Mouse (Mus musculus): Measurements from ENCODE around the gene Hoxa4. TPM values are rescaled to one million over a fixed set of nuclear protein-coding genes. Genes with fewer than 3 reads are reported as not detected.

Hoxa4 gene
- total RNA-seq, 1 experiment = 0.13 TPM

DNA sequence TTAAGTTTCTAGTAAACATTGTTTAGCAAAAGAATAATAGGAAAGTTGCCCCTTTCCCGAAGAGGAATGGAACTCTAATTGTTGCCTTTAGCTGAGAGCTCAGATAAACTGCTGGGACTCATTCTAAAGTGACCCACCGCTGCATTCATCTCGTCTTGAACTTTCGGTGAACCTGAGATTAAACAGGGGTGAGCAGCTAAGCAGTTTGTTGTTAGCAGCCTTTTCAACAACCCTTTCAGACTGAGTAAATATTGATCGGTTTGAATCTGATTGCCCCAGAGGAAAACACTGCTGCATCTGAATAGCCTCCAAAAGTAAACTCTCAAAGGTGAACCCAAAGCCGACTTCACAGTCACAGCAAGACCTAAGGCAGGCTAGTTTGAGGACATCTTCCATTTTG is 38.3 kb downstream of the Hoxa4 start:
- in situ Hi-C loops (cut with MboI; ENCODE audit: low sequenced_read_pairs in 2 of 2, unreplicated experiment in 2 of 2) = no loop called here
- TF ChIP-seq CHD2 (IDR thresholded peaks at IDR 0.05; ENCODE audit: low read depth, low read length) (no peak), HCFC1 (IDR thresholded peaks at IDR 0.05; ENCODE audit: borderline replicate concordance, insufficient read depth, low read length) (no peak), ZC3H11A (IDR thresholded peaks at IDR 0.05; ENCODE audit: borderline replicate concordance, low read depth, low read length) (no peak), ZNF384 (IDR thresholded peaks at IDR 0.05; ENCODE audit: low read depth, low read length) (no peak), MAFK (IDR thresholded peaks at IDR 0.05; ENCODE audit: insufficient read depth, low read depth, low read length) (no peak)
- H3K4me3 ChIP-seq (ENCODE audit: insufficient read depth in 1 of 2, low read depth in 1 of 2, low read length in 2 of 2, poor library complexity in 1 of 2, severe bottlenecking in 1 of 2) = no peak overlapping the region
- no peaks in the 10 kb centered on the region for H3K36me3 ChIP-seq (ENCODE audit: control insufficient read depth, insufficient read depth, low read length, poor library complexity, severe bottlenecking)
- no peak for DNase-seq (ENCODE audit: low read depth, low spot score)
- H3K9ac ChIP-seq (ENCODE audit: insufficient read depth, low read depth, low read length, poor library complexity, severe bottlenecking) = no peak overlapping the region
- peaks cover 0 to 8% of the 10 kb centered on the region in 2 experiments; a peak in 1 of 4 replicates for H3K4me1 ChIP-seq (ENCODE audit: control insufficient read depth in 2 of 2, insufficient read depth in 2 of 2, low read length in 2 of 2, poor library complexity in 1 of 2)
- no peaks in the 10 kb centered on the region for H3K9me3 ChIP-seq (ENCODE audit: control insufficient read depth, insufficient read depth, low read depth, low read length)
- H3K27ac ChIP-seq (ENCODE audit: insufficient read depth, low read depth, low read length, poor library complexity, severe bottlenecking) = no peak overlapping the region

DNA sequence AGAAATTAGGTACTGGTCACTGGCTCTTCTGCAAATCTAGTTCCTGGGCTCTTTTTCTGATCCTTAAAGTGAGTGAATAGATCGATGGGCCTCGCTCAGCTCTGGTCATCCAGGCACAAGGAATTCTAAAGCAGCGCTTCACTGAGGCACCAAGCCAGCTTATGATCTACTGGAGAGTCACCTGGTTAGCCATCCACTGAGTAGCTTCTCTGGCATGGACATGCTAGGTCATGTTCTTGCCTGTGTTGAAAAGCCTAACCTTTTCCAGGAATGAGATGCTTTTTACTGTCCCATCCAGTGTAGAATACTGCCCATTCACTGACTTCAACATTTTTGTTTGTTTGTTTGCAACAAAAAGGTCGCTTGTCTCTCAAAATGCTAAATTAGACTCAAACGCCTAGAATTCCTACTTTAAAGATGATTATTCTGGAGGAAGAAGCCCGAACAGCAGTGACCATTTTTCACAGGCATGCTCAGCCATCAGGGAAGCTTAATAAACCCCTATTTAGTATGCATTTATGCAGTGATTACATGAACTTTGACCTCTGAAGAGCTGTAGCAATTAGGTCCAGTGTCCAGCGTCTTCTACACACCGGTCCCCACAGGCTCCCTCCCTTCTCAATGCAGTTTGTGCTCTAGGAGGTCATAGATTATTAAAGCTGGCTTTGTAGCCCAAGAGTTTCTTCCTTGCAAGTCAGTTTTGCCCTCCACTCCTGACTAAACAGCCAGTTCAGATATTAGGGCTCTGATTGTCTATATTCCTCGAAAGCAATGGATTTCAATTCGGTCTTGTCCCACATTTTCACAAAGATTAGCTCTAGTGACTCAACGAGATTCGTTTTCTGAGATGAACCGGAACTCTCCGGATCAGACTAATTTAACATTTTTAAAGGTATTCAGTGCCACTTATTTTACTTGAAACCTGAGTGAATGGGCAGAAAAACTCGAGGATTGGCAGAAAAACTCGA is 39.0 kb downstream of the Hoxa4 start:
- in situ Hi-C loops (cut with MboI; ENCODE audit: low sequenced_read_pairs in 2 of 2, unreplicated experiment in 2 of 2) = no loop called here
- no peaks in the 10 kb centered on the region for H3K9me3 ChIP-seq (ENCODE audit: control insufficient read depth, insufficient read depth, low read depth, low read length)
- DNase-seq (ENCODE audit: low read depth, low spot score) = no peak
- H3K27ac ChIP-seq (ENCODE audit: insufficient read depth, low read depth, low read length, poor library complexity, severe bottlenecking) = no peak overlapping the region
- H3K36me3 ChIP-seq (ENCODE audit: control insufficient read depth, insufficient read depth, low read length, poor library complexity, severe bottlenecking) = no peaks in the 10 kb centered on the region
- no peak overlapping the region for H3K9ac ChIP-seq (ENCODE audit: insufficient read depth, low read depth, low read length, poor library complexity, severe bottlenecking)
- TF ChIP-seq HCFC1 (IDR thresholded peaks at IDR 0.05; ENCODE audit: borderline replicate concordance, insufficient read depth, low read length) (no peak), ZC3H11A (IDR thresholded peaks at IDR 0.05; ENCODE audit: borderline replicate concordance, low read depth, low read length) (no peak), MAFK (IDR thresholded peaks at IDR 0.05; ENCODE audit: insufficient read depth, low read depth, low read length) (no peak), ZNF384 (IDR thresholded peaks at IDR 0.05; ENCODE audit: low read depth, low read length) (no peak), CHD2 (IDR thresholded peaks at IDR 0.05; ENCODE audit: low read depth, low read length) (no peak)
- H3K4me1 ChIP-seq (ENCODE audit: control insufficient read depth in 2 of 2, insufficient read depth in 2 of 2, low read length in 2 of 2, poor library complexity in 1 of 2) = peaks cover 0 to 7% of the 10 kb centered on the region in 2 experiments; a peak in 1 of 4 replicates
- no peak overlapping the region for H3K4me3 ChIP-seq (ENCODE audit: insufficient read depth in 1 of 2, low read depth in 1 of 2, low read length in 2 of 2, poor library complexity in 1 of 2, severe bottlenecking in 1 of 2)

DNA sequence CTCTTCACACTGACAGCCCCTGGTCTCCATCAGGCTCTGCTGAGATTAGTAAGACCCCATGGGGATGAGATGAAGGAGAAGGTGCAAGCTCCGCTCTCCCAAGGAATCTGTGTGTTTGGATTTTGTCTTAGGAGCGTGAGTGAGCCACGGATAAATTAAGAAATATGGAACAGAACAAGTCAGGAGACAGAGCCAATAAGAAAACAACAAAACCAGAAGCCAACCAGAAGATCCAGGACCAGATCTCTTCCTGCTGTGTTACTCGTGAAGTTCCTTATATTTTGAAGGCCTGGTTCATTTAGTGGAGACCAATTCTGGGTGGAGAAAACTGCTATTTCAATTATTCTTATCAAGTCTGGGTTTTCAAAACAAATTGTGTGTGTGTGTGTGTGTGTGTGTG is 40.0 kb downstream of the Hoxa4 start:
- in situ Hi-C loops (cut with MboI; ENCODE audit: low sequenced_read_pairs in 2 of 2, unreplicated experiment in 2 of 2) = no loop called here
- no peak for DNase-seq (ENCODE audit: low read depth, low spot score)
- Histone ChIP-seq H3K9me3 (ENCODE audit: control insufficient read depth, insufficient read depth, low read depth, low read length) (no peaks in the 10 kb centered on the region), H3K4me3 (ENCODE audit: insufficient read depth in 1 of 2, low read depth in 1 of 2, low read length in 2 of 2, poor library complexity in 1 of 2, severe bottlenecking in 1 of 2) (no peak overlapping the region), H3K27ac (ENCODE audit: insufficient read depth, low read depth, low read length, poor library complexity, severe bottlenecking) (no peak overlapping the region), H3K4me1 (ENCODE audit: control insufficient read depth in 2 of 2, insufficient read depth in 2 of 2, low read length in 2 of 2, poor library complexity in 1 of 2) (peaks cover 0 to 3% of the 10 kb centered on the region in 2 experiments; a peak in 1 of 4 replicates), H3K9ac (ENCODE audit: insufficient read depth, low read depth, low read length, poor library complexity, severe bottlenecking) (no peak overlapping the region), H3K36me3 (ENCODE audit: control insufficient read depth, insufficient read depth, low read length, poor library complexity, severe bottlenecking) (no peaks in the 10 kb centered on the region)
- TF ChIP-seq ZC3H11A (IDR thresholded peaks at IDR 0.05; ENCODE audit: borderline replicate concordance, low read depth, low read length) = no peak
- no peak for TF ChIP-seq CHD2 (IDR thresholded peaks at IDR 0.05; ENCODE audit: low read depth, low read length)
- TF ChIP-seq MAFK (IDR thresholded peaks at IDR 0.05; ENCODE audit: insufficient read depth, low read depth, low read length) = no peak
- no peak for TF ChIP-seq HCFC1 (IDR thresholded peaks at IDR 0.05; ENCODE audit: borderline replicate concordance, insufficient read depth, low read length)
- no peak for TF ChIP-seq ZNF384 (IDR thresholded peaks at IDR 0.05; ENCODE audit: low read depth, low read length)

DNA sequence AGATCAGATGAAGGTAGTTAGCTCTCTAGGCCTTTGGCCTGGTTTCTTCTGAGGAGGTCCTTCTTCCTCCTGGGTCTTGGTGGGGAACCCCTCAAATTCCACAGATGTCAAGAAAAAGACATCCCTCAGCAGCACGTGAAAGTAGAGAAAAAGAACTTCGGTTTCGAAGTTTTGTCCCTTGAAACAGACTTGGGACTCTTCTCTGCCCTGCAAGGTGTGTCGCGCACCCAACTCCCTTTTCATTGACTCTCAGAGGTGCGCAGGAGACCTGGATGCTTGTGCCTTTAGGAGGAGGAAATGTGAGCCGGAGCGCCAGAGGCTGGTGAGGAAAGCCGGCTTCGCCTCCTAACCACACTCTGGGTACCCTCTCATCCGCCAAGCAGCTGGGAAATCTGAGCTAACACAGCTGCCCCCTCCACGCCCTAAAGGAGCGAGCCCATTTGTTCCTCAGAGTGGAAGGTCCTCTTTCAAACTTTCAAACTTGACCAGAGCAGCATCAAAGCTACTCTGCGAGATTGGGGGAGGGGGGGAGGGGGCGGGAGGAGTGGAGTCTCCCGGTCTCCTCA is 41.1 kb downstream of the Hoxa4 start:
- Histone ChIP-seq H3K36me3 (ENCODE audit: control insufficient read depth, insufficient read depth, low read length, poor library complexity, severe bottlenecking) (no peaks in the 10 kb centered on the region), H3K9me3 (ENCODE audit: control insufficient read depth, insufficient read depth, low read depth, low read length) (no peaks in the 10 kb centered on the region), H3K4me1 (ENCODE audit: control insufficient read depth in 2 of 2, insufficient read depth in 2 of 2, low read length in 2 of 2, poor library complexity in 1 of 2) (peaks cover 0 to 3% of the 10 kb centered on the region in 2 experiments; a peak in 1 of 4 replicates), H3K9ac (ENCODE audit: insufficient read depth, low read depth, low read length, poor library complexity, severe bottlenecking) (no peak overlapping the region; the same call in 1 of the 2 replicates), H3K27ac (ENCODE audit: insufficient read depth, low read depth, low read length, poor library complexity, severe bottlenecking) (no peak overlapping the region), H3K4me3 (ENCODE audit: insufficient read depth in 1 of 2, low read depth in 1 of 2, low read length in 2 of 2, poor library complexity in 1 of 2, severe bottlenecking in 1 of 2) (0 out of 4 replicates have a peak overlapping the region, but pooled peaks of 1 of the 2 experiments have one; percentile 19)
- TF ChIP-seq HCFC1 (IDR thresholded peaks at IDR 0.05; ENCODE audit: borderline replicate concordance, insufficient read depth, low read length) = no peak
- no peak for TF ChIP-seq ZNF384 (IDR thresholded peaks at IDR 0.05; ENCODE audit: low read depth, low read length)
- no peak for TF ChIP-seq MAFK (IDR thresholded peaks at IDR 0.05; ENCODE audit: insufficient read depth, low read depth, low read length)
- no peak for TF ChIP-seq CHD2 (IDR thresholded peaks at IDR 0.05; ENCODE audit: low read depth, low read length)
- no peak for TF ChIP-seq ZC3H11A (IDR thresholded peaks at IDR 0.05; ENCODE audit: borderline replicate concordance, low read depth, low read length)
- DNase-seq (ENCODE audit: low read depth, low spot score) = no peak
- in situ Hi-C loops (cut with MboI; ENCODE audit: low sequenced_read_pairs in 2 of 2, unreplicated experiment in 2 of 2) = no loop called here

Other genes with a start within 250 kb of the Hoxa4 start
- gene Skap2, start 179.2 kb downstream of the Hoxa4 start, total RNA-seq (2012; rRNA removed) = 19.6 and 25.1 TPM in 2 replicates
- gene Hoxa1, start 33.4 kb downstream of the Hoxa4 start, total RNA-seq (2012; rRNA removed) = 1.1 and 3.5 TPM in 2 replicates
- gene Hoxa2, start 26.9 kb downstream of the Hoxa4 start, total RNA-seq (2012; rRNA removed) = 0.27 TPM in 1 of 2 replicates, not detected in the other
- 0.18 TPM in 1 of 2 replicates, not detected in the other for gene 5730596B20Rik, start 14.3 kb downstream of the Hoxa4 start, total RNA-seq (2012; rRNA removed)
- gene Hoxa5, start 12.8 kb upstream of the Hoxa4 start, total RNA-seq (2012; rRNA removed) = 0.49 TPM in 1 of 2 replicates, not detected in the other
- gene Hoxa6, start 17.0 kb upstream of the Hoxa4 start, total RNA-seq (2012; rRNA removed) = not detected in 2 replicates
- 0.27 TPM in 1 of 2 replicates, not detected in the other for gene Hoxa3, start 21.6 kb upstream of the Hoxa4 start, total RNA-seq (2012; rRNA removed)
- gene Gm28308, start 21.6 kb upstream of the Hoxa4 start, total RNA-seq (2012; rRNA removed) = 0.31 TPM in 1 of 2 replicates, not detected in the other
- gene Hoxa7, start 30.1 kb upstream of the Hoxa4 start, total RNA-seq (2012; rRNA removed) = 0.42 and 0.89 TPM in 2 replicates
- gene Hoxa9, start 39.3 kb upstream of the Hoxa4 start, total RNA-seq (2012; rRNA removed) = 0.26 and 1.4 TPM in 2 replicates
- gene Hoxa10, start 49.1 kb upstream of the Hoxa4 start, total RNA-seq (2012; rRNA removed) = 0.16 and 0.80 TPM in 2 replicates
- gene Hoxa11, start 54.1 kb upstream of the Hoxa4 start, total RNA-seq (2012; rRNA removed) = 0.31 TPM in 1 of 2 replicates, not detected in the other
- 0.21 and 0.40 TPM in 2 replicates for gene Hoxa13, start 69.1 kb upstream of the Hoxa4 start, total RNA-seq (2012; rRNA removed)
- gene Evx1, start 121.7 kb upstream of the Hoxa4 start, total RNA-seq (2012; rRNA removed) = 0.32 and 0.54 TPM in 2 replicates